Mouse (Mus musculus) bone marrow, adult 2 months (tissue): ENCODE measurements around the gene Atp6v0d1.
"Not testable (repeated sequence)": the region's sequence is repeated elsewhere in the genome, so short reads cannot be mapped to it uniquely, and the experiment has no call there.

Experiments used
- CTCF ChIP-seq: fragments of 200-500 bp; IDR thresholded peaks from 2 replicates; pipeline ENCODE4 v1.5.1; 2011; ENCODE audit warnings: low read length, control low read depth; ENCODE audit not compliant: control insufficient read depth, insufficient read depth
- POLR2A ChIP-seq: fragments of 200-500 bp; IDR thresholded peaks from 2 replicates; pipeline ENCODE4 v1.6.1; 2011; ENCODE audit warnings: low read depth, mild to moderate bottlenecking, control low read depth, low read length, borderline replicate concordance; ENCODE audit not compliant: control insufficient read depth

DNA sequence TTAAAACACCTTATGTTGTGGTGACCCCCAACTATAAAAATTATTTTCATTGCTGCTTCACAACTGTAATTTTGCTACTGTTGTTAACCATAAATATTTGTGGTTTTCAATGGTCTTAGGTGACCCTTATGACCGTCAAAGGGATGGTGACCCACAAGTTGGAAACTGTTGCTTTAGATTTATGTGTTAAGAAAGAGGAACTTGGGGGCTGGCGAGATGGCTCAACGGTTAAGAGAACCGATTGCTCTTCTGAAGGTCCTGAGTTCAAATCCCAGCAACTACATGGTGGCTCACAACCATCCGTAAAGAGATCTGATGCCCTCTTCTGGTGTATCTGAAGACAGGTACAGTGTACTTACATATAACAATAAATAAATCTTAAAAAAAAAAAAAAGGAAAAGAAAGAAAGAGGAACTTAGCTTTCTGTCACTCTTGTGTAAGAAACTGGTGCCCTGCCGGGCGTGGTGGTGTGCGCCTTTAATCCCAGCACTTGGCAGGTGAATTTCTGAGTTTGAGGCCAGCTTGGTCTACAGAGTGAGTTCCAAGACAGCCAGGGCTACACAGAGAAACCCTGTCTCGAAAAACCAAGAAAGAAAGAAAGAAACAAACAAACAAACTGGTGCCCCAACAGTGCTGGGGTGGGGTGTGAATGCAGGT, 1.1 kb downstream of the Atp6v0d1 start:
- not testable (repeated sequence) for TF ChIP-seq CTCF, POLR2A
